Mouse (Mus musculus) spleen, postnatal 4 days (tissue): ENCODE results near the gene Olfr135.

Experiments used
- DNase-seq, 2 experiments: peaks; one replicate each; pipeline ENCODE4 v3.0.0; 2022; ENCODE audit warnings: low spot score in 2 of 2

The Olfr135 gene

GRCm38 (mm10) chr17:38204035-38204434, at the start of gene Olfr135:
TSS of gene Olfr135 (plus strand) at chr17:38204335.
- DNase-seq: no peak

- no peak for DNase-seq
Measured at GRCm38 (mm10) chr17:38171088-38171487, 33.0 kb upstream of the Olfr135 start, which contains the start of gene Olfr134. TSS of gene Olfr134 (plus strand) at chr17:38171388.
